Mouse (Mus musculus) gastrocnemius, postnatal 4 days (tissue): ENCODE measurements around the gene Hmcn2. TPM values are rescaled to one million over a fixed set of nuclear protein-coding genes. Genes with fewer than 3 reads are reported as not detected.

Experiments used
- DNase-seq, 2 experiments: peaks; one replicate each; pipeline ENCODE4 v3.0.0; 2021 to 2022; ENCODE audit warnings: low spot score in 2 of 2, mixed read lengths in 2 of 2
- long read RNA-seq, 2 experiments: library from polyadenylated mRNA; stranded (forward); transcript quantifications; one replicate each; pipeline ENCODE4 v2.0.0; 2021
- total RNA-seq, 2 experiments: library from RNA; stranded (reverse); gene quantifications; 2 replicates each; pipeline ENCODE4 v1.2.3; 2021

Gene Hmcn2
- total RNA-seq = 10 to 100 TPM; 45.3 to 47.6 TPM
- long read RNA-seq, experiment 1, partial matches to known transcripts = 15 of 20 reads
- long read RNA-seq, experiment 1, other reads (novel, unspliced or antisense) = 5 of 20 reads
- long read RNA-seq, experiment 2, partial matches to known transcripts = 23 of 33 reads
- long read RNA-seq, experiment 2, other reads (novel, unspliced or antisense) = 10 of 33 reads

- DNase-seq = peak in 1 of 2 experiments; percentile 48
Observed at GRCm38 (mm10) chr2:31314007-31314465, at the start of gene Hmcn2. TSS of gene Hmcn2 (plus strand) at chr2:31314415.

- no peak for DNase-seq
Observed at GRCm38 (mm10) chr2:31267447-31267846, 46.8 kb upstream of the Hmcn2 start.

GRCm38 (mm10) chr2:31268631-31269030, 45.6 kb upstream of the Hmcn2 start:
- no peak for DNase-seq

- no peak for DNase-seq
Observed at GRCm38 (mm10) chr2:31269188-31269587, 45.0 kb upstream of the Hmcn2 start.

GRCm38 (mm10) chr2:31269847-31270246, 44.4 kb upstream of the Hmcn2 start:
- DNase-seq = no peak

GRCm38 (mm10) chr2:31270470-31270869, 43.7 kb upstream of the Hmcn2 start:
- DNase-seq = no peak

- no peak for DNase-seq
Observed at GRCm38 (mm10) chr2:31271071-31271470, 43.1 kb upstream of the Hmcn2 start.

- no peak for DNase-seq
Observed at GRCm38 (mm10) chr2:31274993-31275392, 39.2 kb upstream of the Hmcn2 start.

GRCm38 (mm10) chr2:31277810-31278209, 36.4 kb upstream of the Hmcn2 start:
- no peak for DNase-seq

- DNase-seq = no peak
Observed at GRCm38 (mm10) chr2:31278483-31278882, 35.7 kb upstream of the Hmcn2 start.

GRCm38 (mm10) chr2:31281138-31281537, 33.1 kb upstream of the Hmcn2 start:
- DNase-seq = no peak

GRCm38 (mm10) chr2:31282266-31282665, 31.9 kb upstream of the Hmcn2 start:
- DNase-seq = no peak

- DNase-seq = no peak
Observed at GRCm38 (mm10) chr2:31282880-31283279, 31.3 kb upstream of the Hmcn2 start.

- no peak for DNase-seq
Observed at GRCm38 (mm10) chr2:31284531-31284930, 29.7 kb upstream of the Hmcn2 start.

GRCm38 (mm10) chr2:31291421-31291820, 22.8 kb upstream of the Hmcn2 start:
- peak in 1 of 2 experiments; percentile 66 for DNase-seq

GRCm38 (mm10) chr2:31294985-31295384, 19.2 kb upstream of the Hmcn2 start:
- DNase-seq = peak; percentile 74 to 79

- DNase-seq = no peak
Observed at GRCm38 (mm10) chr2:31296395-31296794, 17.8 kb upstream of the Hmcn2 start.

- DNase-seq = peak in 1 of 2 experiments; percentile 42
Observed at GRCm38 (mm10) chr2:31297602-31298268, 16.5 kb upstream of the Hmcn2 start.

- no peak for DNase-seq
Observed at GRCm38 (mm10) chr2:31298814-31299213, 15.4 kb upstream of the Hmcn2 start.

- no peak for DNase-seq
Observed at GRCm38 (mm10) chr2:31299266-31299665, 14.9 kb upstream of the Hmcn2 start.

- DNase-seq = no peak
Observed at GRCm38 (mm10) chr2:31299996-31300395, 14.2 kb upstream of the Hmcn2 start.

GRCm38 (mm10) chr2:31303177-31303576, 11.0 kb upstream of the Hmcn2 start:
- DNase-seq = no peak

GRCm38 (mm10) chr2:31304191-31304590, 10.0 kb upstream of the Hmcn2 start:
- peak in 1 of 2 experiments; percentile 49 for DNase-seq
